Mouse (Mus musculus): ENCODE data around the gene Bola1.
A peak's percentile ranks its signal among the peaks of the same experiment; 100 is the strongest.

The Bola1 gene

GRCm38 (mm10) chr3:96219661-96220130 lies at the start of gene Bola1, which contains the start of gene Hist2h2ab:
Gene Bola1, minus strand, starts transcription at chr3:96219709.
Gene Hist2h2ab, plus strand, starts transcription at chr3:96219865.
- peak; percentile 87 for DNase-seq (ENCODE audit: low read depth, low spot score)

GRCm38 (mm10) chr3:96268776-96269378 lies 49.4 kb upstream of the Bola1 start:
- peak; percentile 66 for DNase-seq (ENCODE audit: low read depth, low spot score)

- peak; percentile 78 for DNase-seq (ENCODE audit: low read depth, low spot score)
Observed at GRCm38 (mm10) chr3:96268051-96268775, 48.7 kb upstream of the Bola1 start, which contains the start of gene Hist2h3b. Gene Hist2h3b, plus strand, starts transcription at chr3:96268654.

- DNase-seq (ENCODE audit: low read depth, low spot score): no peak
Observed at GRCm38 (mm10) chr3:96267541-96267940, 48.0 kb upstream of the Bola1 start.

- DNase-seq (ENCODE audit: low read depth, low spot score): no peak
Observed at GRCm38 (mm10) chr3:96266132-96266710, 46.7 kb upstream of the Bola1 start.

- DNase-seq (ENCODE audit: low read depth, low spot score): no peak
Observed at GRCm38 (mm10) chr3:96264404-96264949, 45.0 kb upstream of the Bola1 start.

- DNase-seq (ENCODE audit: low read depth, low spot score): peak; percentile 71
Observed at GRCm38 (mm10) chr3:96263558-96264403, 44.3 kb upstream of the Bola1 start.

GRCm38 (mm10) chr3:96262979-96263550 lies 43.6 kb upstream of the Bola1 start, which contains the start of gene Hist2h4:
Gene Hist2h4, minus strand, starts transcription at chr3:96263311.
- peak; percentile 93 for DNase-seq (ENCODE audit: low read depth, low spot score)

- peak; percentile 84 for DNase-seq (ENCODE audit: low read depth, low spot score)
Observed at GRCm38 (mm10) chr3:96262216-96262875, 42.8 kb upstream of the Bola1 start.

- DNase-seq (ENCODE audit: low read depth, low spot score): no peak
Observed at GRCm38 (mm10) chr3:96261623-96262022, 42.1 kb upstream of the Bola1 start.

GRCm38 (mm10) chr3:96260220-96260619 lies 40.7 kb upstream of the Bola1 start:
- no peak for DNase-seq (ENCODE audit: low read depth, low spot score)

GRCm38 (mm10) chr3:96257190-96257589 lies 37.7 kb upstream of the Bola1 start:
- DNase-seq (ENCODE audit: low read depth, low spot score): no peak

- no peak for DNase-seq (ENCODE audit: low read depth, low spot score)
Observed at GRCm38 (mm10) chr3:96255926-96256593, 36.6 kb upstream of the Bola1 start.

- no peak for DNase-seq (ENCODE audit: low read depth, low spot score)
Observed at GRCm38 (mm10) chr3:96254683-96255355, 35.3 kb upstream of the Bola1 start.

GRCm38 (mm10) chr3:96251787-96252186 lies 32.3 kb upstream of the Bola1 start:
- DNase-seq (ENCODE audit: low read depth, low spot score): no peak

GRCm38 (mm10) chr3:96250890-96251289 lies 31.4 kb upstream of the Bola1 start:
- no peak for DNase-seq (ENCODE audit: low read depth, low spot score)

- no peak for DNase-seq (ENCODE audit: low read depth, low spot score)
Observed at GRCm38 (mm10) chr3:96249034-96249345, 29.5 kb upstream of the Bola1 start.

- no peak for DNase-seq (ENCODE audit: low read depth, low spot score)
Observed at GRCm38 (mm10) chr3:96248141-96249033, 28.9 kb upstream of the Bola1 start.
